Mouse (Mus musculus) lung, embryonic 14.5 days (tissue): ENCODE measurements at regions not wholly inside any gene's neighbourhood (a gene's known extent, or its start where the extent isn't known, plus 50 kb on each side); places are given as distances from the start of the nearest gene placed in this dataset.

Experiments
- ATAC-seq: fragments of 200-750 bp; cut with Nextera tagmentation; 2 replicates; pipeline ENCODE4 v1.8.0; 2017; ENCODE audit warnings: mild to moderate bottlenecking, moderate TSS enrichment, moderate library complexity; ENCODE audit not compliant: insufficient read depth
- DNase-seq: peaks from one replicate; pipeline ENCODE4 v3.0.0-alpha.2; 2015
- H3K27ac ChIP-seq: fragments of 300-500 bp; sonication (generic); 2 replicates; pipeline ENCODE4 v1.5.1; 2014; ENCODE audit warnings: low read depth, mild to moderate bottlenecking, moderate library complexity
- H3K27me3 ChIP-seq: fragments of 300-500 bp; sonication (generic); 2 replicates; pipeline ENCODE4 v1.6.1; 2014; ENCODE audit warnings: low read length, control low read depth; ENCODE audit not compliant: insufficient read depth
- H3K36me3 ChIP-seq: fragments of 300-500 bp; sonication (generic); 2 replicates; pipeline ENCODE4 v1.6.1; 2014; ENCODE audit warnings: control low read depth; ENCODE audit not compliant: insufficient read depth
- H3K4me1 ChIP-seq: fragments of 300-500 bp; sonication (generic); 2 replicates; pipeline ENCODE4 v1.6.1; 2014; ENCODE audit warnings: antibody characterized with exemption, control low read depth; ENCODE audit not compliant: insufficient read depth
- H3K4me2 ChIP-seq: fragments of 300-500 bp; sonication (generic); 2 replicates; pipeline ENCODE4 v1.6.1; 2014; ENCODE audit warnings: mild to moderate bottlenecking
- H3K4me3 ChIP-seq: fragments of 300-500 bp; sonication (generic); 2 replicates; pipeline ENCODE4 v1.5.1; 2014; ENCODE audit warnings: low read depth, low read length
- H3K9ac ChIP-seq: fragments of 300-500 bp; sonication (generic); 2 replicates; pipeline ENCODE4 v1.6.1; 2014
- H3K9me3 ChIP-seq: fragments of 300-500 bp; sonication (generic); 2 replicates; pipeline ENCODE4 v1.6.1; 2016; ENCODE audit warnings: low read depth, low read length, control low read depth
- CTCF ChIP-seq: IDR thresholded peaks from 2 replicates; pipeline ENCODE4 v1.5.1; 2016; ENCODE audit warnings: antibody characterized with exemption, low read depth
- WGBS: fragments of 180-500 bp; shearing (Covaris S2); extraction: QIAGEN DNeasy Blood & Tissue Kit; methylation state at CpG from one replicate; pipeline ENCODE4 v1.1.7; 2014; 5-methylcytosine and 5-hydroxymethylcytosine counted together

GRCm38 (mm10) chr7:117303705-117304104 lies 77.1 kb upstream of the Xylt1 start:
- Histone ChIP-seq H3K27me3 (no peaks in the 10 kb centered on the region), H3K9me3 (no peaks in the 10 kb centered on the region), H3K4me1 (no peaks in the 10 kb centered on the region), H3K27ac (no peak overlapping the region), H3K4me2 (no peak overlapping the region), H3K4me3 (no peak overlapping the region), H3K36me3 (no peaks in the 10 kb centered on the region), H3K9ac (no peak overlapping the region)
- DNase-seq (peak; percentile 71), ATAC-seq (no peak)
- peak; percentile 55 for TF ChIP-seq CTCF
- WGBS, result 24% methylated on average over 2 of the region's 2 CpGs

DNA sequence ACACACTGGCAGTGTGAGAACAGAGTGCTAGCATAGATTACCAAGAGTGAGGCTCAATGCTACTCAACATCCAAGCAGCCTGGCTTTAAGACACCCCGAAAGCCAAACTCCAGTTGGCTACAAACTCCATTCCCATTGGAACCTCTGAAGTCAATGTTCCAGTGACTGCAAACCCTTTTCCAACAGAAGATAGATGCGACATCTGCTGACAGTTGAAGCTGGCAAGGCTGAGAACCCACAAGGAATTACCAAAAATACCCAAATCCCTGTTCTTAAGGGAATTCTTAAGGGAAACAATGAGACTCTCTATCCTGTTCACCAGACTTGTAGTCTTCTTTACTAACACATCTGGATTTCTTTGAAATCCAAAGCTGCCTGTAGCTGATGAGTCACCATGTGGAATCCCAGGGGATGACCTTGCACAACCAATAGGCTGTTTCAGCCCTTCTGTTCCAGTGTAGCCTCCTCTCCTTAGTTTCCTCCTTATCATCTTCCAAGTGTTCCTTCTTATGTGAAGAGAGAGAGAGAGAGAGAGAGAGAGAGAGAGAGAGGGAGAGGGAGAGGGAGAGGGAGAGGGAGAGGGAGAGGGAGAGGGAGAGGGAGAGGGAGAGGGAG lies 70.1 kb upstream of the Xylt1 start:
- Histone ChIP-seq H3K9ac (no peak overlapping the region), H3K4me1 (no peaks in the 10 kb centered on the region), H3K27ac (no peak overlapping the region), H3K36me3 (no peaks in the 10 kb centered on the region), H3K4me3 (no peak overlapping the region), H3K4me2 (no peak overlapping the region), H3K9me3 (no peaks in the 10 kb centered on the region), H3K27me3 (no peaks in the 10 kb centered on the region)
- ATAC-seq (no peak), DNase-seq (no peak)
- no peak for TF ChIP-seq CTCF
- 73% methylated on average over 2 of the region's 2 CpGs for WGBS

- no peaks in the 10 kb centered on the region for H3K27me3 ChIP-seq
- no peak for ATAC-seq
Measured at GRCm38 (mm10) chr7:117311316-117311715, 69.5 kb upstream of the Xylt1 start.

DNA sequence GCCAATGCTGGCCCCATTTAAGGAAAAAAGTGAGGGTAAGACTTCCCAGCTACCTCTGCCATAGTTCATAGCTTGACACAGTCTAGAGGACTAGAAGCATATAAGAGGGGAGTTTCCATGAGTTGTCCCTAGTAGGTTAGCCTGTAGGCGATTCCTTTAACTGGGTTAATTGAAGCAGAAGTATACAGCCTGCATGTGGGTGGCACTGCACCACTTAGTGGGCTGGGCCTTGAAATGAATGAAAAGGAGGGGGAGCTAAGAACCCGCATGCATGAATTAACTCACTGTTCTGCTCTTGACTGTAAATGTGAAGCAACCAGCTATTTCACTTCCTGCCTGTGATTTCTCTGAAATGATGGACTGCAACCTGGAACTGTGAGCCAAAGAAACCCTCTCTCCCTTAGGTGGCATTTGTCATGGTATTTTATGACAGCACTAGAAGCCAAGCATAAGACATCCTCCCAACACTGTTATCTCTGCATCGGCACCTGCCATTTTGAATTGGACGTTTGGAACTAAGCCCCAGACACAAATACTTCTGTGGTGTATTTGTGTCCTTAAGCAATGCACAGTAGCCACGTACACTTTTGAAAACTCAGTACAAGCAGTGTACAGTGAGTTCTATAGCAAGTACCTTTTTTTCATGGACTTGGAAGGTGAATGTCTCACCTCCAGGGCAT lies 64.5 kb upstream of the Xylt1 start:
- Histone ChIP-seq H3K4me3 (no peak overlapping the region), H3K4me2 (no peak overlapping the region), H3K9me3 (no peaks in the 10 kb centered on the region), H3K36me3 (no peaks in the 10 kb centered on the region), H3K9ac (no peak overlapping the region), H3K27me3 (no peaks in the 10 kb centered on the region), H3K27ac (no peak overlapping the region), H3K4me1 (no peaks in the 10 kb centered on the region)
- 77% methylated on average over 5 of the region's 5 CpGs for WGBS
- ATAC-seq (no peak), DNase-seq (no peak)
- no peak for TF ChIP-seq CTCF

More at GRCm38 (mm10) chr7:117311316-117311715, 69.5 kb upstream of the Xylt1 start:
- no peak overlapping the region for H3K4me2 ChIP-seq
- no peak overlapping the region for H3K4me3 ChIP-seq
- no peak overlapping the region for H3K27ac ChIP-seq
- WGBS, result 75% methylated on average over 4 of the region's 4 CpGs
- H3K9me3 ChIP-seq, result no peaks in the 10 kb centered on the region
- no peaks in the 10 kb centered on the region for H3K4me1 ChIP-seq
- H3K9ac ChIP-seq, result no peak overlapping the region
- H3K36me3 ChIP-seq, result no peaks in the 10 kb centered on the region
- no peak for DNase-seq
- no peak for TF ChIP-seq CTCF

DNA sequence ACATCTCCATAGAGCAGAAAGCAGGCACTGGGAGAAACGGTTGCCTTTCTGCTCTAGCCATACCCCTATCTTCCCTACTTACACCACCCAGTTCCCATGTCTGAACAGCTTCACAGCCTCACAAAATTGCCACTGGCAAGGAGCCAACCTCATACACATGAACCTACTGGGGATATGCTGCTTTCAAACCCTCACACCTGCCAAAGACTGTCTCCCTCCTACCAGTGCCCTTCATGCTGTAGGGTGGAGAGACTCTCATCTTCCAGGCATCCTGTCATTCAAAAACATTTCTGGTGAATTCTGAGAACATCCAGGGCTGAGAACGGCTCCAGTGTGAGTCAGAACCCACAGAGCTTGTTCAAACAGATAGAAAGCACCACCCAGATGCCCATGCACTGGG lies 63.4 kb upstream of the Xylt1 start:
- WGBS, result 51% methylated on average over 2 of the region's 2 CpGs
- DNase-seq (no peak), ATAC-seq (no peak)

GRCm38 (mm10) chr7:117320552-117320951 lies 60.2 kb upstream of the Xylt1 start:
- ATAC-seq (no peak), DNase-seq (peak; percentile 4)
- Histone ChIP-seq H3K9me3 (no peaks in the 10 kb centered on the region), H3K9ac (no peak overlapping the region), H3K27me3 (no peaks in the 10 kb centered on the region), H3K4me1 (no peaks in the 10 kb centered on the region), H3K4me3 (no peak overlapping the region), H3K4me2 (no peak overlapping the region), H3K27ac (no peak overlapping the region), H3K36me3 (no peaks in the 10 kb centered on the region)
- 34% methylated on average over 6 of the region's 6 CpGs for WGBS
- TF ChIP-seq CTCF, result no peak

More for the DNA sequence above, 63.4 kb upstream of the Xylt1 start:
- Histone ChIP-seq H3K36me3 (no peaks in the 10 kb centered on the region), H3K27ac (no peak overlapping the region), H3K4me2 (no peak overlapping the region), H3K4me1 (no peaks in the 10 kb centered on the region), H3K9me3 (no peaks in the 10 kb centered on the region), H3K4me3 (no peak overlapping the region), H3K27me3 (no peaks in the 10 kb centered on the region), H3K9ac (no peak overlapping the region)
- TF ChIP-seq CTCF, result no peak
